Mouse (Mus musculus): Measurements from ENCODE around the gene Olfr125.

Olfr125 gene

GRCm38 (mm10) chr17:37832649-37833048 lies at the start of gene Olfr125:
TSS of gene Olfr125 (plus strand) at chr17:37832949.
- DNase-seq: no peak

GRCm38 (mm10) chr17:37793229-37793628 lies 39.5 kb upstream of the Olfr125 start, which contains the start of gene Olfr123:
TSS of gene Olfr123 (plus strand) at chr17:37793529.
- DNase-seq: no peak

GRCm38 (mm10) chr17:37799588-37799987 lies 33.2 kb upstream of the Olfr125 start, which contains the start of gene Olfr124:
TSS of gene Olfr124 (plus strand) at chr17:37799888.
- DNase-seq: no peak

GRCm38 (mm10) chr17:37847183-37847582 lies 14.4 kb downstream of the Olfr125 start, which contains the start of gene Olfr126:
TSS of gene Olfr126 (plus strand) at chr17:37847483.
- no peak for DNase-seq

GRCm38 (mm10) chr17:37863901-37864300 lies 31.2 kb downstream of the Olfr125 start:
- no peak for DNase-seq

- DNase-seq: no peak
Measured at GRCm38 (mm10) chr17:37869676-37870205, 37.0 kb downstream of the Olfr125 start.

- no peak for DNase-seq
Measured at GRCm38 (mm10) chr17:37873830-37874229, 41.1 kb downstream of the Olfr125 start.
